Mouse (Mus musculus) E14TG2a.4 (cell line): ENCODE measurements around the gene Znfx1.

Experiments used
- H3K27me3 ChIP-seq: 2 replicates; pipeline ENCODE4 v1.6.1; 2014; ENCODE audit warnings: low read length, control low read depth; ENCODE audit not compliant: insufficient read depth
- H3K36me3 ChIP-seq: 2 replicates; pipeline ENCODE4 v1.6.1; 2014; ENCODE audit warnings: low read length, control low read depth; ENCODE audit not compliant: insufficient read depth
- H3K4me1 ChIP-seq: replicated peaks from 2 replicates; pipeline ENCODE4 v1.6.1; 2014; ENCODE audit warnings: low read depth, low read length, control low read depth
- H3K4me3 ChIP-seq: replicated peaks from 2 replicates; pipeline ENCODE4 v1.5.1; 2014; ENCODE audit warnings: mild to moderate bottlenecking, low read length
- H3K9me3 ChIP-seq: 2 replicates; pipeline ENCODE4 v1.6.1; 2014; ENCODE audit warnings: low read length, control low read depth
- CTCF ChIP-seq: conservative IDR thresholded peaks from 2 replicates; pipeline ENCODE4 v1.5.1; 2014; ENCODE audit warnings: low read length
- NANOG ChIP-seq: IDR thresholded peaks from 2 replicates; pipeline ENCODE4 v1.6.1; 2014; ENCODE audit warnings: borderline replicate concordance, low read length, mixed read lengths
- POU5F1 ChIP-seq: IDR thresholded peaks from 2 replicates; pipeline ENCODE4 v1.6.1; 2014; ENCODE audit warnings: low read length, borderline replicate concordance

Znfx1 gene

DNA sequence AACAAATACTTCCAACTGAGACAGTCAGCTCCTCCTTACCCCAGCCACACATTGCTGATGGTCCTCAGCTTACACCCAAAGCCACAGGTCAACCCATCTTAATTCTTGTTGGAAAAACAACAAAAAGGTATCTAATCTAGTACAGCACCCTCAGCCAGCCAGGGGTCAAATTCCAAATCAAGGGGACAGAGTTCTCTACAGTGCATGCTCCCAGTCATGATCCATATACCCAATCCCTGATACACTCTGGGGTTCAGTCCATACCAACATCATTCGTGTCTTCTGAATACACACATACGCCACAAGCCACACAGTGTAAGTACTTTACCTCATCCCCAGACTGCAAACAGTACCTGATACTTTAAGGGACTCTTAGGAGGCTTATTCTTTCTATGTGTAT is 56.5 kb downstream of the Znfx1 start:
- H3K4me3 ChIP-seq, result no peak overlapping the region
- H3K27me3 ChIP-seq, result peaks cover 20% of the 10 kb centered on the region
- peaks cover 14% of the 10 kb centered on the region for H3K4me1 ChIP-seq
- no peaks in the 10 kb centered on the region for H3K9me3 ChIP-seq
- TF ChIP-seq NANOG (no peak), CTCF (no peak), POU5F1 (no peak)
- no peaks in the 10 kb centered on the region for H3K36me3 ChIP-seq

DNA sequence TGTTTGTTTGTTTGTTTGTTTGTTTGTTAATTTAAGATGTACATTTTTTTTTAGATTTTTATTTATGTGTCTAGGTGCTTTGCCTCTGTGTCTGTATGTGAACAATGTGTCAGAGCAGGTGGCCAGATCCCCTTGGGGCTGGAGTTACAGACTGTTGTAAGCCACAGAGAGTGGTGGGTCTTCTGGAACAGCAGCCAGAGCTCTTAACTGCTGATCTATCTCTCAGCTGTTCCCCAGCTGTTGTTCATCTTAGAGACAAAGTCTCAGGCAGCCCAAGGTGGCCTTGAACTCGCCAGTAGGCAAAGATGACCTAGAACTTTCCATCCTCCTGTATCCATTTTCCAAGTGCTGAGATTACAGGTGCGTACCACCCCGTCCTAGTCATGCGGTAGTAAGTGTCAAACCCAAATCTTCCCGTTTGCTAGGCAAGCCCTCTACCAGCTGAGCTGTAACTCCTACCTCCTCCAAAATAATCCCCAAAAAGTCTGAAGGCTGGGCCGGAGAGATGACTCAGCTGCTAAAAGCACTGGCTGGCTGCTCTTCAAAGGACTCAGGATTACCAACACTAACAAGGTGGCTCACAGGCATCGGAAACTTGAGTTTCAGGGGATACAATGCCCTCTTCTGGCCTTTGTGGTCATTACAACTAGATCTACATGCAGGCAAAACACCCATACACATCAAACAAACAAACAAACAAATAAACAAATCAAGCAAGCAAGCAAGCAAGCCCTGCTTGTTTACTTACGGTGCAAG is 58.5 kb downstream of the Znfx1 start:
- H3K9me3 ChIP-seq, result no peaks in the 10 kb centered on the region
- TF ChIP-seq CTCF (peak; percentile 50), NANOG (no peak)
- peaks cover 15% of the 10 kb centered on the region for H3K27me3 ChIP-seq
- H3K4me1 ChIP-seq, result peaks cover 14% of the 10 kb centered on the region
- no peak overlapping the region for H3K4me3 ChIP-seq
- H3K36me3 ChIP-seq, result no peaks in the 10 kb centered on the region

DNA sequence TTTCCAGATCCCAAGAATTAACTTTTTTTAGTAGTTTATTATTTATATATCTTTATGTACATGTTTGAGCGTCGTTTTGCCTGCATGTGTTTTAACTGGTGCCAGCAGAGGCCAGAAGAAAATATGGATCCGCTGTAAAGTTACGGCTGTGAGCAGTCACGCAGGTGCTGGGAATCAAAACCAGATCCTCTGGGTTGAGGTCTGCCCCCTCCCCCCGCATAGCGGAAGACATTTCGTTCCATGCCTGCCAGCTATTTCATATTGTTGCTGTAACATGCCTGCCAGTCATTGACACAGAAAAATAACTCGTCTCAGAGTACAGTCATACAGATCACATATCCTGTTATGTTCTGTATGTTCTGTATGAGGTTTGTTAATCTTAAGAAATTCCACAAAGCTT is 61.3 kb downstream of the Znfx1 start:
- TF ChIP-seq POU5F1 (no peak), CTCF (no peak), NANOG (no peak)
- Histone ChIP-seq H3K4me3 (no peak overlapping the region), H3K36me3 (no peaks in the 10 kb centered on the region), H3K27me3 (peaks cover 4% of the 10 kb centered on the region), H3K9me3 (no peaks in the 10 kb centered on the region), H3K4me1 (peaks cover 20% of the 10 kb centered on the region)

DNA sequence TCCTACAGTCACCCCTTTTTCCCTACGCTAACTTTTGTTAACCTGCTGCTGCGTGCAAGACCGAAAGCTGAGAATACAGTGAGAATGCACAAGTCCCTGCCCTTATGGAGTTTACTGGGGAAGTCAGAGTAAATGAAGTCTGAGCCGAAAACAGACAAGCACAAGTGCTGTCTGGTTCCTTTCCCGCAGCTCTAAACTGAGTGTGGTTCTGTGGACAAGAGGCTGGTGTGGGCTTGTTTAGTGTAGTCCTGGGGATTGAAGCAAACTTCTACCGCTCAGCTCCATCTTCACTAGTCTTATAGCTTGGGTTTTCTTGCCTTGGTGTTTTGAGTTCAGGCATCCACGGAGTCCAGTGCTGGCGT is 66.3 kb downstream of the Znfx1 start:
- Histone ChIP-seq H3K27me3 (peaks cover 5% of the 10 kb centered on the region; the same call in 1 of the 2 replicates), H3K4me3 (peak overlapping the region; percentile 79), H3K36me3 (no peaks in the 10 kb centered on the region), H3K9me3 (no peaks in the 10 kb centered on the region), H3K4me1 (peaks cover 27% of the 10 kb centered on the region)
- TF ChIP-seq CTCF (no peak), POU5F1 (no peak), NANOG (no peak)

DNA sequence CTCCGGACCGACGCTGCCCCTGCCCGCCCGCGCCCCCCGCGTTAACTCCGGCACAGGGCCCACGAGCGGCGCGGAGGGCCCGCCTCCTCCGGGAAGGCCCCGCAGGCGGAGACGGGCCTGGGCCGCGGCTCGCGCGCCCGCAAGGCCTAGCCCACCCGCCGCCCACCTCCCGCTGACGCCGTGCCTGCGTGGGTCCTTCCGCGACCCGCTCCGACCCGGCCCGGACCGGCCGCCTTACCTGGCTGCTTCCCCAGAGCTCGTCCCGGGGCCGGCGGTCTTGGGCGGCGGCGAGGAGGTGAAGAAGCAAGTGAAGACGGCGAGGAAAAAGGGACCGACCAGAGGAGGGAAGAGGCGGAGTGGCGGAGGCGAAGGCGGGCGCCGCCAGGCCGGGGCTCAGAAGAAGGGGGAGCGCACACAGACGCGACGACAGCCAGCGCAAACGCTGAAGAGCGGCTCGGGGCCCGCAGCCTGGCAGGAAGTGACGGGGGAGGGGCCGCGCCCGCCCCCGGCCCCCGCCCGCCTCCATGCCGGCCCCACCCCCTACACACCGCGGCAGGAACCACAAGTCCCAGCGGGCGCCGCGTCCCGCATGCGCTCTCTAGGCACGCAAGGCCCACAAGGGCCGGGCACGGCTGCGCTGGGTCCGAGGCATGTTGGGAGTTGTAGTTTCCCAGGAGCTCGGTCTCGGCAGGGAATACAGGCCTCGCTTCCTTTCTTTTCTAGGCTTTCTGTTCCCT is 66.9 kb downstream of the Znfx1 start, which contains the start of gene Stau1:
TSS of gene Stau1 (minus strand) at position 504 of the 737 bp plus-strand sequence.
- H3K27me3 ChIP-seq, result peaks cover 5% of the 10 kb centered on the region; the same call in 1 of the 2 replicates
- peak within 1 kb of the TSS; percentile 89 for H3K4me3 ChIP-seq
- H3K9me3 ChIP-seq, result no peaks in the 10 kb centered on the region
- H3K4me1 ChIP-seq, result peaks cover 29% of the 10 kb centered on the region
- TF ChIP-seq CTCF, result no peak
- TF ChIP-seq NANOG, result no peak
- no peaks in the 10 kb centered on the region for H3K36me3 ChIP-seq

DNA sequence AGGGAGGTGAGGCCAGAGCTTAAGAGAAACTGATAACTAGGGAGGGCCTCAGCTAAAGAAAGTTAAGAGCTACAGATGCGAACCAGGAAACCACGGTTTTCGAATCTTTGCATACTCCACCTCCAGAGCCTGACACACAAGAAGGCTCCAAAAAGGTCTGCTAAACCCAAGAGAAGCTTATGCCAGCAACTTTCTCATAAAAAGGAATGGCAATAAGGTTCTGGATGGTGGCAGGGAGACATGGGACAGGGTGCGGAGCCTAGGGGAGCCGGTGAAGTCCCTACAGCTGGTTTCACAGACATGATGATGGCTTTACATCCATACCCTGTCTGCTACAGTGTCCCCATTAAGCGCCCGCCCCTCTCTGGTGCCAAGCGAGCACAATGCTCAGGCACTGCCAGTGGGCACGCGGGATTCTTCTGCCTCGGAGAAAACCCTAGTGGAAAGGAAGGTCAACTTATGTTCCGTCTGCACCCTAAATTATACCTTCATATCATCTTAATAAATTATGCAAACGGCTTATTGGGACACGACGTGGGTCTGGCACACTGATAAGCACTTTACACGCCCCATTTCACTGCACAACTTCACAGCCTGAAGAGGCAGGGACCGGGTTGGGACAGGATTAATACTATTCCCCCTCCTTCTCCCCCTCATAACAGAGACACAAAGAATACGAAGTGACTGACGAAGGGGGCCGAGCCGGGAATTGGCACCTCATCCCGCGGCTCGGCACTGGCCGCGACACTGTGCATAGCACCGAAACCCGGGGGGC is 67.6 kb downstream of the Znfx1 start:
- Histone ChIP-seq H3K9me3 (no peaks in the 10 kb centered on the region), H3K4me3 (peak overlapping the region; percentile 89), H3K36me3 (no peaks in the 10 kb centered on the region), H3K4me1 (peaks cover 29% of the 10 kb centered on the region), H3K27me3 (peaks cover 5% of the 10 kb centered on the region; the same call in 1 of the 2 replicates)
- TF ChIP-seq POU5F1, result no peak
- no peak for TF ChIP-seq CTCF
- no peak for TF ChIP-seq NANOG

DNA sequence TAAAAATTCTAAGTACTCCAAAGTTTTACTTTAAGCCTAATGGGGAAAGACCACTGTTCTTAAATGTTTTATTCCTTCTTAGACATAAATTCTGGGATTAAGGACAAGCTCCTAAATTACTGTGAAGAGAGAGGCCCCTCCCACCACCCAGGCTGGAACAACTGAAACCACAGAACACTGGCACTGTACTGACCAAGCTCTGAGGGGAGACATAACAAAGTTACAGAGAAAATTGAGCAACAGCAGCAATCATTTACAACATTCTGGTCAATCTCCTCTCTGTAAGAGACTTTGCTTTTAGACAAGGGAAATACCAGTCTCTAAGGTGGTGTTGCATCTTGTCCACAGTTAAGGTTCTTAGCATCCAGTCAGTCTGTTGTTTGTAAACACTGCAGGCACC is 70.9 kb downstream of the Znfx1 start:
- no peak overlapping the region for H3K4me3 ChIP-seq
- no peak for TF ChIP-seq NANOG
- TF ChIP-seq CTCF, result no peak
- no peak for TF ChIP-seq POU5F1
- H3K4me1 ChIP-seq, result peaks cover 23% of the 10 kb centered on the region
- H3K36me3 ChIP-seq, result no peaks in the 10 kb centered on the region
- peaks cover 5% of the 10 kb centered on the region; the same call in 1 of the 2 replicates for H3K27me3 ChIP-seq
- H3K9me3 ChIP-seq, result no peaks in the 10 kb centered on the region

DNA sequence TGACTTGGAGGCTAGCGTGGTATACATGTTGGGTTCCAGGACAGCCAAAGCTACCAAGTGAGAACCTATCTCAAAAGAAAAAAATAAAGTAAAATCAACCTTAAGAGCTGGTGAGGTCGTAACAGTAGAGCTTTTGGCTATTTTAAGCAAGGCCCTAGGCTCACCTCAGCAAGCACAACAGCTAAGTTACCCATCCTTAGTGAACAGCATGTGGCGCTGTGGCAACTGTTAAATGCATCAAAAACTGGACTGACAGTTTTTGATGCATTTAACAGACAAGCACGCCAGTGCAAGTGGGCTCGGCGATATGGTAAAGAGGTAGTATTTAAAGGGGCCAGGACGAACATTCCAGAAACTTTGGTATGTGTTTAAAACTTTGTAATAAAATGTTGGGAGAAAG is 72.0 kb downstream of the Znfx1 start:
- Histone ChIP-seq H3K27me3 (peaks cover 5% of the 10 kb centered on the region; the same call in 1 of the 2 replicates), H3K4me1 (peaks cover 17% of the 10 kb centered on the region), H3K9me3 (no peaks in the 10 kb centered on the region), H3K36me3 (no peaks in the 10 kb centered on the region), H3K4me3 (no peak overlapping the region)
- TF ChIP-seq POU5F1, result no peak
- TF ChIP-seq CTCF, result 0 out of 2 replicates have a peak, but pooled peaks have one; percentile 8
